Comparison of ENCODE assay signal across 14 mouse cellular contexts in genomic region chr3:104239785-104240184, GRCm38 (mm10).
"Had no signal": no experiment of that assay in that cellular context is flagged by ENCODE, and none has a peak within 500 bp of the region (broad histone marks: within the 10 kb centered on the region; RNA-seq: fewer than 3 reads in every experiment).

No protein-coding gene starts in this region.

- H3K27ac ChIP-seq: neural tube, embryonic 13.5 days; neural tube, embryonic 15.5 days; stomach, embryonic 15.5 days; stomach, postnatal 0 days had no signal

- DNase-seq: right cerebral cortex, adult 18-20 months; right cerebral cortex, postnatal 14 days; right cerebral cortex, postnatal 25 days; right cerebral cortex, postnatal 4 days; spleen, adult 18-20 months; thymus, adult 18-20 months; thymus, postnatal 14 days; thymus, postnatal 25 days; thymus, postnatal 36 days; thymus, postnatal 4 days had no signal

- H3K9me3 ChIP-seq: neural tube, embryonic 13.5 days; neural tube, embryonic 15.5 days; stomach, embryonic 15.5 days had no signal

- H3K4me3 ChIP-seq: neural tube, embryonic 13.5 days; neural tube, embryonic 15.5 days; stomach, embryonic 15.5 days had no signal

- H3K4me2 ChIP-seq: neural tube, embryonic 13.5 days; neural tube, embryonic 15.5 days; stomach, embryonic 15.5 days had no signal

- H3K36me3 ChIP-seq: neural tube, embryonic 13.5 days; neural tube, embryonic 15.5 days; stomach, embryonic 15.5 days had no signal

- H3K27me3 ChIP-seq: neural tube, embryonic 13.5 days; neural tube, embryonic 15.5 days; stomach, embryonic 15.5 days had no signal

- H3K9ac ChIP-seq: neural tube, embryonic 13.5 days; neural tube, embryonic 15.5 days; stomach, embryonic 15.5 days had no signal
